Mouse (Mus musculus): ENCODE results near the gene Fxyd5.

- TF ChIP-seq CTCF (IDR thresholded peaks at IDR 0.05; ENCODE audit: low read depth) (peak; percentile 97), EP300 (IDR thresholded peaks at IDR 0.05; ENCODE audit: low read depth) (no peak)
Observed at GRCm38 (mm10) chr7:31059108-31059507, 16.8 kb upstream of the Fxyd5 start, which contains the start of gene Lgi4.
